Mouse (Mus musculus): ENCODE measurements around the gene Pspc1. TPM values are rescaled to one million over a fixed set of nuclear protein-coding genes. Genes with fewer than 3 reads are reported as not detected.
"Not testable (repeated sequence)": the region's sequence is repeated elsewhere in the genome, so short reads cannot be mapped to it uniquely, and the experiment has no call there.

Gene Pspc1
- polyA plus RNA-seq (2014; fragmentation: Nextera tagmentation; extraction: Ambion mirVana): 67.3 and 68.2 TPM in 2 replicates

DNA sequence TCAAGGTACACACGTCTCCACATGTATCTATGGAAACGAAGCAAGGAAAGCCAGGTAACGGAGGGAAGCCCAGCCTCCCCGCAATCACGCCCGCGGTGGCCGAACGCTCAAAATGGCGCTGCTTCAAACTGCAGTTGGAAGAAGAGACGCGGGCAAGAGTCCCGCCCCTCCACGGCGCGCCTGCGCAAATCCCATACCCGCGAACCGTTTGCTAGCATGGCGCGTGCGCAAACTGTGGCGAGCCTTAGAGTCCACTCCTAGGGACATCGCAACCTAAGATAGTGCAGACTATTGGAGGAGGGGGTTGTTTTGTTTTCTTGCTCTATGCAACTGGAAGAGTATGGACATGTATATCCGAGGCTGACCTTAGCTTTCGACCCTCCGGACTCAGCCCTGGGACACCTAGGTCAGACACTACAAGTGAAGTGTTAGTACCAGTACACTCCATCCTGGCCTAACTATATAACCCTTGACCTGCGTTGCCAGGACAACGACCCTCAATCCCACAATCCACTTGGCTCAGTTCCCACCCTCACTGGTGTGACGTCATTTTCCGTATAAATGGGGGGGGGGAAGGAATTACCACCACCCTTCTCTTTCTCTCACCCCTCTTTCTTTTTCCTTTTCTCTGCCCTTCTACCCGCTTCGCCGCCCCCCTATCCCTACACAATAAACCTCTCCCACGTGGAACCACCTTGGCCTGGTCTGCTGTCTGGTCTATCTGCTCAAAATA lies at the start of gene Pspc1:
TSS of gene Pspc1 (minus strand) at position 117 of the 733 bp plus-strand sequence.
- ATAC-seq (ENCODE audit: low FRiP score) (peak; percentile 97), DNase-seq (ENCODE audit: low spot score, missing footprints) (peak; percentile 100)
- Histone ChIP-seq H3K36me3 (ENCODE audit: control insufficient read depth, insufficient read depth, low read length) (no peaks in the 10 kb centered on the region), H3K4me1 (ENCODE audit: control insufficient read depth, insufficient read depth, low read length) (peaks cover 11% of the 10 kb centered on the region; the same call in 1 of the 2 replicates), H3K4me2 (peak within 1 kb of the TSS; percentile 81), H3K9me3 (ENCODE audit: control insufficient read depth, low read length) (no peaks in the 10 kb centered on the region), H3K9ac (ENCODE audit: low read length) (peak within 1 kb of the TSS; percentile 96), H3K27me3 (ENCODE audit: control insufficient read depth, insufficient read depth, low read length) (no peaks in the 10 kb centered on the region), H3K4me3 (ENCODE audit: low read depth, low read length) (peak within 1 kb of the TSS; percentile 96), H3K27ac (ENCODE audit: low read depth, low read length) (peak within 1 kb of the TSS; percentile 91)
- WGBS: 0% methylated on average over 36 of the region's 36 CpGs

GRCm38 (mm10) chr14:56824562-56824961 lies 46.4 kb upstream of the Pspc1 start:
- H3K27me3 ChIP-seq (ENCODE audit: control insufficient read depth, insufficient read depth, low read length): no peaks in the 10 kb centered on the region
- H3K4me2 ChIP-seq: no peak overlapping the region
- DNase-seq (ENCODE audit: low spot score, missing footprints): no peak
- H3K36me3 ChIP-seq (ENCODE audit: control insufficient read depth, insufficient read depth, low read length): no peaks in the 10 kb centered on the region
- H3K27ac ChIP-seq (ENCODE audit: low read depth, low read length): no peak overlapping the region
- H3K4me3 ChIP-seq (ENCODE audit: low read depth, low read length): no peak overlapping the region
- no peak for ATAC-seq (ENCODE audit: low FRiP score)
- no peaks in the 10 kb centered on the region for H3K9me3 ChIP-seq (ENCODE audit: control insufficient read depth, low read length)
- H3K9ac ChIP-seq (ENCODE audit: low read length): no peak overlapping the region
- no peaks in the 10 kb centered on the region for H3K4me1 ChIP-seq (ENCODE audit: control insufficient read depth, insufficient read depth, low read length)

DNA sequence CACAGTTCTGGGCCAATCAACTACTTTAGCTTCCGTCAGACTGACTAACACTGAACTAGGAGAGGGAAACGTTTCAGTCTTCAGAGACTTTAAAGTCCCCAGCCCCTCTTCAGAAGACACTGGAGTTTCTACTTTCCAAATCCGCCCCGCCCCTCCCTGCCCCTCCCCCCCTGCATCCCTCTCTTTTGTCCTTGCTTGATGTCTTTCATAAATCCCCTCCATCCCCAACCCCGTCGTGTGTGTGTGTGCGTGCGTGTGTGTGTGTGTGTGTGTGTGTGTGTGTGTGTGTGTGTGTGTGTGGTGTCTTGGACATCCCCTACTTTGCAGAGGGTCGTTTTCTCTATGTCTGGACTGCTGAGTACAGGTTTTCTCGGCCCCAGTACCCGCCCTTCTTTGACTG lies 39.5 kb upstream of the Pspc1 start:
- no peaks in the 10 kb centered on the region for H3K9me3 ChIP-seq (ENCODE audit: control insufficient read depth, low read length)

GRCm38 (mm10) chr14:56817131-56817530 lies 39.0 kb upstream of the Pspc1 start:
- no peaks in the 10 kb centered on the region for H3K36me3 ChIP-seq (ENCODE audit: control insufficient read depth, insufficient read depth, low read length)
- no peak overlapping the region for H3K4me2 ChIP-seq
- H3K27ac ChIP-seq (ENCODE audit: low read depth, low read length): no peak overlapping the region
- H3K4me3 ChIP-seq (ENCODE audit: low read depth, low read length): no peak overlapping the region
- 78% methylated on average over 4 of the region's 4 CpGs for WGBS
- H3K4me1 ChIP-seq (ENCODE audit: control insufficient read depth, insufficient read depth, low read length): no peaks in the 10 kb centered on the region
- H3K27me3 ChIP-seq (ENCODE audit: control insufficient read depth, insufficient read depth, low read length): no peaks in the 10 kb centered on the region
- H3K9ac ChIP-seq (ENCODE audit: low read length): no peak overlapping the region
- ATAC-seq (ENCODE audit: low FRiP score) (no peak), DNase-seq (ENCODE audit: low spot score, missing footprints) (no peak)
- H3K9me3 ChIP-seq (ENCODE audit: control insufficient read depth, low read length): no peaks in the 10 kb centered on the region

More for the DNA sequence above, 39.5 kb upstream of the Pspc1 start:
- Histone ChIP-seq H3K36me3 (ENCODE audit: control insufficient read depth, insufficient read depth, low read length) (no peaks in the 10 kb centered on the region), H3K4me1 (ENCODE audit: control insufficient read depth, insufficient read depth, low read length) (no peaks in the 10 kb centered on the region), H3K4me2 (peak overlapping the region; percentile 30), H3K27ac (ENCODE audit: low read depth, low read length) (no peak overlapping the region), H3K4me3 (ENCODE audit: low read depth, low read length) (no peak overlapping the region), H3K9ac (ENCODE audit: low read length) (0 out of 2 replicates have a peak overlapping the region, but pooled peaks have one; percentile 22), H3K27me3 (ENCODE audit: control insufficient read depth, insufficient read depth, low read length) (no peaks in the 10 kb centered on the region)
- 4% methylated on average over 11 of the region's 11 CpGs for WGBS
- DNase-seq (ENCODE audit: low spot score, missing footprints): no peak
- ATAC-seq (ENCODE audit: low FRiP score): no peak

- DNase-seq (ENCODE audit: low spot score, missing footprints) (no peak), ATAC-seq (ENCODE audit: low FRiP score) (no peak)
- no peaks in the 10 kb centered on the region for H3K4me1 ChIP-seq (ENCODE audit: control insufficient read depth, insufficient read depth, low read length)
- H3K36me3 ChIP-seq (ENCODE audit: control insufficient read depth, insufficient read depth, low read length): no peaks in the 10 kb centered on the region
- H3K27ac ChIP-seq (ENCODE audit: low read depth, low read length): no peak overlapping the region
- H3K9ac ChIP-seq (ENCODE audit: low read length): no peak overlapping the region
- no peaks in the 10 kb centered on the region for H3K9me3 ChIP-seq (ENCODE audit: control insufficient read depth, low read length)
- no peaks in the 10 kb centered on the region for H3K27me3 ChIP-seq (ENCODE audit: control insufficient read depth, insufficient read depth, low read length)
- H3K4me2 ChIP-seq: no peak overlapping the region
- WGBS: 93% methylated on average over 4 of the region's 4 CpGs
- no peak overlapping the region for H3K4me3 ChIP-seq (ENCODE audit: low read depth, low read length)
These were observed 38.4 kb upstream of the Pspc1 start for GRCm38 (mm10) chr14:56816541-56816940.

DNA sequence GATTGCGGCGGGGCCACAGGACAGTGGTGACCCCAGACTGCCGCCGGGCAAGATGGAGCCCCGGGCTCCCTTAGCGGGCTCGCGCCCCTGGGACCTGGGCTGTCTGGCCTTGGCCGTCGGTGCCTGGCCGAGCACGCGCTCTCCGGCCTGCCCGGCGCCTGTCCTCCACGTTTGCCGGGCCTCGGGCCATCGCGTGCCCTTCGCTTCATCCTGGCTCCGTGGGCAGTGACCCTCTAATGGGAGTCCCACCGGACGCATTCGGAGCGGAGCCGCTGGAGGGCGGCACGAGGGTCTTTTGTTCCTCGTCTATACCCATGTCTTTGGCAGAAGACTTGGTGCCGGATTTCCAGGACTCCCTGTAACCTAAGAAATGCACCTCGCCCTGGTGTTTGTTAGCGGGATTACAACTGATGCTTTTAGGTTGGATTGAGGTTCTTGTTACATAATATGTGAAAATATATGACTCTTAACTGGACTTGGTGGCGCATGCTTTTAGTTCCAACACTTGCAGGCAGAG lies 34.5 kb upstream of the Pspc1 start:
- Histone ChIP-seq H3K9ac (ENCODE audit: low read length) (peak overlapping the region; percentile 80), H3K36me3 (ENCODE audit: control insufficient read depth, insufficient read depth, low read length) (no peaks in the 10 kb centered on the region), H3K9me3 (ENCODE audit: control insufficient read depth, low read length) (no peaks in the 10 kb centered on the region), H3K4me1 (ENCODE audit: control insufficient read depth, insufficient read depth, low read length) (peaks cover 5% of the 10 kb centered on the region), H3K4me3 (ENCODE audit: low read depth, low read length) (peak overlapping the region; percentile 51), H3K4me2 (peak overlapping the region; percentile 64), H3K27ac (ENCODE audit: low read depth, low read length) (peak overlapping the region; percentile 87), H3K27me3 (ENCODE audit: control insufficient read depth, insufficient read depth, low read length) (no peaks in the 10 kb centered on the region)
- ATAC-seq (ENCODE audit: low FRiP score) (peak; percentile 47), DNase-seq (ENCODE audit: low spot score, missing footprints) (peak; percentile 97)
- under 1% methylated on average over 35 of the region's 35 CpGs for WGBS

GRCm38 (mm10) chr14:56811701-56812339 lies 33.7 kb upstream of the Pspc1 start, which contains the start of gene Zmym5:
Gene Zmym5, minus strand, starts transcription at chr14:56811716.
- Histone ChIP-seq H3K4me3 (ENCODE audit: low read depth, low read length) (peak within 1 kb of the TSS; percentile 78), H3K27ac (ENCODE audit: low read depth, low read length) (peak within 1 kb of the TSS; percentile 87), H3K9ac (ENCODE audit: low read length) (peak within 1 kb of the TSS; percentile 81), H3K4me2 (peak within 1 kb of the TSS; percentile 73)
- H3K27me3 ChIP-seq (ENCODE audit: control insufficient read depth, insufficient read depth, low read length); H3K9me3 ChIP-seq (ENCODE audit: control insufficient read depth, low read length); H3K36me3 ChIP-seq (ENCODE audit: control insufficient read depth, insufficient read depth, low read length); H3K4me1 ChIP-seq (ENCODE audit: control insufficient read depth, insufficient read depth, low read length): not testable (repeated sequence)
- WGBS: 2% methylated on average over 34 of the region's 72 CpGs
- ATAC-seq (ENCODE audit: low FRiP score) (peak; percentile 98), DNase-seq (ENCODE audit: low spot score, missing footprints) (peak; percentile 98)

DNA sequence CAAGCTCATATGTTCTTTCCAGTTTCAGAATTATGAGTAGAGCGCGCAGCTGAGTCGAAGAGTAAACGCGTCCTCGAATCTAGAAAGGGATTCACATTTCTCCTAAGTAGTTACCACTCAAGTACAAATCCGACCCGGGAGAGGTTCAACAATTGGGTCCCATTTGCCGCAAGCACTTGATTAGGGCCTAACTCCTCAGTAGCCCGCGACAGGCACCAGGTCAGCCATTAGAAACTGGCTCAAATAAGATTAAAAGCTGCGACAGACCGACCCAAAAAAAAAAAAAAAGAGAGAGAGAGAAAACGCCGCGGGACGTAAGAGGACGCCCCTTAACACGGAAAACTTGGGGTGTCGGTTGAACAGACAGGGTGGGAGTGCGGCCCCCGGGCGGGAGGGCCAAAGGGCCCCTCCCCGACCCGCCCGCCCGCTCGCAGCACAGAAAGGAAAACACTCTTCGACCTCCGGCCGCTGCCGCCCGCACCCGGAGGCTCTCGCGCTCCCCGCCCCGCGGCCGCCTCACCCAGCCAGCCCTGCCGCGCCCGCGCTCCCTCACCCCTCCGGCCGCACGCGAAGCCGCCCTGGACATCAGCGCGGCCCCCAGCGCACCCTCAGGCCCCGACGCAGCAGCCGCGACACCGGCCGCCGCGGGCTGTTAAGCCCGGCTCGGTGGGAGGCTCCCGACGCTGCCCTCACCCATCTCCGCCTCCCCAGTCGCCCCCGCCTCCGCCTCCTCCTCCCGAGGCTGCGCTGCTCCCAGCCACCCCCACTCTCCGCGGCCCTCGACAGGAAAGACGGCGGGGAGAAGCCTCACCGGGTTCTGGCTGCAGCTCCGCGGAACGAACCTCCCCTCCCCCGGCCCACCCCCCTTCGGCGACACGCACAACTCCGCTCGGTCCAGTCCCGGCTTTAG lies 32.9 kb upstream of the Pspc1 start:
- 1% methylated on average over 28 of the region's 86 CpGs for WGBS
- H3K9me3 ChIP-seq (ENCODE audit: control insufficient read depth, low read length): not testable (repeated sequence)

More for the DNA sequence above, 32.9 kb upstream of the Pspc1 start:
- not testable (repeated sequence) for H3K27me3 ChIP-seq (ENCODE audit: control insufficient read depth, insufficient read depth, low read length); H3K36me3 ChIP-seq (ENCODE audit: control insufficient read depth, insufficient read depth, low read length); ATAC-seq (ENCODE audit: low FRiP score); H3K4me1 ChIP-seq (ENCODE audit: control insufficient read depth, insufficient read depth, low read length)
- DNase-seq (ENCODE audit: low spot score, missing footprints): peak; percentile 93
- Histone ChIP-seq H3K9ac (ENCODE audit: low read length) (peak overlapping the region; percentile 81), H3K4me2 (peak overlapping the region; percentile 73), H3K27ac (ENCODE audit: low read depth, low read length) (peak overlapping the region; percentile 86), H3K4me3 (ENCODE audit: low read depth, low read length) (peak overlapping the region; percentile 78)

All from midbrain, embryonic 11.5 days (tissue).